Mouse (Mus musculus) CH12.LX (cell line): ENCODE measurements around the gene Pakap. TPM values are rescaled to one million over a fixed set of nuclear protein-coding genes. Genes with fewer than 3 reads are reported as not detected.

Source experiments
- DNase-seq: peaks from one replicate; pipeline ENCODE4 v3.0.0-alpha.2; 2013; ENCODE audit errors: extremely low read depth
- H3K27ac ChIP-seq: 2 replicates; pipeline ENCODE4 v1.5.1; 2012; ENCODE audit warnings: low read depth, mild to moderate bottlenecking, control low read depth, moderate library complexity; ENCODE audit not compliant: insufficient read depth
- H3K27me3 ChIP-seq: replicated peaks from 2 replicates; pipeline ENCODE3; 2012; ENCODE audit warnings: inconsistent platforms
- H3K36me3 ChIP-seq, 2 experiments: replicated peaks in 1 of 2; 2 replicates each; pipeline versions ENCODE3 to v1.6.1; 2012; ENCODE audit warnings: inconsistent platforms in 1 of 2, low read length in 1 of 2, mild to moderate bottlenecking in 1 of 2, mixed read lengths in 1 of 2, moderate library complexity in 1 of 2; ENCODE audit not compliant: control insufficient read depth in 1 of 2, insufficient read depth in 1 of 2
- H3K4me1 ChIP-seq, 2 experiments: 2 replicates each; pipeline ENCODE4 v1.6.1; 2012; ENCODE audit warnings: inconsistent platforms in 1 of 2, moderate library complexity in 1 of 2; ENCODE audit not compliant: insufficient read depth in 2 of 2, control insufficient read depth in 1 of 2
- H3K4me2 ChIP-seq: 2 replicates; pipeline ENCODE4 v1.6.1; 2012; ENCODE audit warnings: low read depth, mild to moderate bottlenecking, control low read depth; ENCODE audit not compliant: poor library complexity, insufficient read depth, severe bottlenecking
- H3K4me3 ChIP-seq, 3 experiments: fragments of 150-350 bp in 1 of 3; sonication (generic) in 1 of 3; replicated peaks in 1 of 3; 2 replicates each; pipeline versions ENCODE3 to v1.5.1; 2011 to 2012; ENCODE audit warnings: low read depth in 2 of 3, low read length in 2 of 3, mild to moderate bottlenecking in 2 of 3, moderate library complexity in 2 of 3, control low read depth in 1 of 3, improper control_type of control experiment in 1 of 3, inconsistent platforms in 1 of 3, mixed read lengths in 1 of 3; ENCODE audit not compliant: poor library complexity in 1 of 3
- H3K79me2 ChIP-seq: replicated peaks from 2 replicates; pipeline ENCODE4 v1.6.1; 2012; ENCODE audit warnings: mild to moderate bottlenecking, moderate library complexity; ENCODE audit not compliant: control insufficient read depth, poor library complexity, insufficient read depth, severe bottlenecking; ENCODE audit errors: extremely low read depth
- H3K9ac ChIP-seq: 2 replicates; pipeline ENCODE4 v1.6.1; 2012; ENCODE audit warnings: low read depth, mild to moderate bottlenecking, control low read depth, moderate library complexity; ENCODE audit not compliant: insufficient read depth
- H3K9me3 ChIP-seq: replicated peaks from 2 replicates; pipeline ENCODE3; 2012; ENCODE audit warnings: low read length, inconsistent platforms, mixed read lengths
- CHD2 ChIP-seq: IDR thresholded peaks from 2 replicates; pipeline ENCODE4 v1.6.1; 2011; ENCODE audit warnings: low read length, improper control_type of control experiment
- E2F4 ChIP-seq: IDR thresholded peaks from 2 replicates; pipeline ENCODE4 v1.6.1; 2011; ENCODE audit warnings: low read depth, low read length, improper control_type of control experiment; ENCODE audit not compliant: insufficient replicate concordance
- ELF1 ChIP-seq: IDR thresholded peaks from 2 replicates; pipeline ENCODE4 v1.6.1; 2014; ENCODE audit warnings: low read depth, mild to moderate bottlenecking, inconsistent platforms, low read length, improper control_type of control experiment
- EP300 ChIP-seq: IDR thresholded peaks from 2 replicates; pipeline ENCODE4 v1.6.1; 2011; ENCODE audit warnings: low read length, improper control_type of control experiment
- IRF4 ChIP-seq: IDR thresholded peaks from 2 replicates; pipeline ENCODE4 v1.6.1; 2014; ENCODE audit warnings: low read depth, mild to moderate bottlenecking, inconsistent platforms, low read length, improper control_type of control experiment
- JUN ChIP-seq: IDR thresholded peaks from 2 replicates; pipeline ENCODE4 v1.6.1; 2011; ENCODE audit warnings: low read depth, mild to moderate bottlenecking, low read length, improper control_type of control experiment, moderate library complexity; ENCODE audit not compliant: insufficient read depth
- KAT2A ChIP-seq: IDR thresholded peaks from 2 replicates; pipeline ENCODE4 v1.6.1; 2012; ENCODE audit warnings: low read length, improper control_type of control experiment, inconsistent platforms; ENCODE audit not compliant: insufficient replicate concordance
- MAFK ChIP-seq: IDR thresholded peaks from 2 replicates; pipeline ENCODE4 v1.6.1; 2011; ENCODE audit warnings: low read length, improper control_type of control experiment; ENCODE audit not compliant: insufficient replicate concordance
- MAX ChIP-seq: IDR thresholded peaks from 2 replicates; pipeline ENCODE4 v1.6.1; 2011; ENCODE audit warnings: low read length, improper control_type of control experiment
- MXI1 ChIP-seq: IDR thresholded peaks from 2 replicates; pipeline ENCODE4 v1.6.1; 2011; ENCODE audit warnings: mild to moderate bottlenecking, low read depth, low read length, improper control_type of control experiment
- PAX5 ChIP-seq: IDR thresholded peaks from 2 replicates; pipeline ENCODE4 v1.6.1; 2012; ENCODE audit warnings: low read length, inconsistent platforms, mixed read lengths
- POLR2A ChIP-seq: IDR thresholded peaks from 2 replicates; pipeline ENCODE4 v1.6.1; 2011; ENCODE audit warnings: low read depth, mild to moderate bottlenecking, improper control_type of control experiment, low read length
- POLR2AphosphoS2 ChIP-seq: IDR thresholded peaks from 2 replicates; pipeline ENCODE4 v1.6.1; 2011; ENCODE audit warnings: low read depth, low read length, improper control_type of control experiment
- RAD21 ChIP-seq: IDR thresholded peaks from 2 replicates; pipeline ENCODE4 v1.6.1; 2011; ENCODE audit warnings: low read depth, mild to moderate bottlenecking, low read length, improper control_type of control experiment, moderate library complexity
- TCF12 ChIP-seq: IDR thresholded peaks from 2 replicates; pipeline ENCODE4 v1.6.1; 2014; ENCODE audit warnings: low read depth, mild to moderate bottlenecking, inconsistent platforms, low read length, improper control_type of control experiment
- USF1 ChIP-seq: IDR thresholded peaks from 2 replicates; pipeline ENCODE4 v1.6.1; 2014; ENCODE audit warnings: low read depth, mild to moderate bottlenecking, inconsistent platforms, low read length, improper control_type of control experiment
- USF2 ChIP-seq: conservative IDR thresholded peaks from 2 replicates; pipeline ENCODE4 v1.6.1; 2011; ENCODE audit warnings: low read depth, low read length, improper control_type of control experiment
- ZC3H11A ChIP-seq: IDR thresholded peaks from 2 replicates; pipeline ENCODE4 v1.6.1; 2012; ENCODE audit warnings: low read depth, mild to moderate bottlenecking, inconsistent platforms, low read length, improper control_type of control experiment
- ZMIZ1 ChIP-seq: IDR thresholded peaks from 2 replicates; pipeline ENCODE4 v1.6.1; 2012; ENCODE audit warnings: low read depth, mild to moderate bottlenecking, inconsistent platforms, low read length, improper control_type of control experiment
- ZNF384 ChIP-seq: IDR thresholded peaks from 2 replicates; pipeline ENCODE4 v1.6.1; 2012; ENCODE audit warnings: low read depth, low read length, improper control_type of control experiment, inconsistent platforms
- dilution Hi-C: fragments of 300-500 bp; cut with MboI; formaldehyde crosslinking; loops from 2 replicates; pipeline ENCODE4 v1.14.3; 2020; ENCODE audit warnings: low sequenced_read_pairs; ENCODE audit not compliant: extremely low pct_unique_long_range_greater_than_20kb, extremely low pct_ligation_motif_present
- in situ Hi-C: fragments of 300-500 bp; cut with MboI; formaldehyde crosslinking; loops from 3 replicates; pipeline ENCODE4 v1.14.3; 2019; ENCODE audit warnings: low sequenced_read_pairs, low pct_ligation_motif_present, low pct_unique_long_range_greater_than_20kb, mixed read lengths
- polyA plus RNA-seq: library from polyadenylated mRNA; unstranded; fragments of >175 nt; gene quantifications from 2 replicates; pipeline ENCODE4 v1.2.1, GENCODE M21; 2012; ENCODE audit warnings: low read depth; ENCODE audit not compliant: insufficient read length
- total RNA-seq, 2 experiments: library from RNA; depleted of rRNA; stranded (reverse); fragments of 300-350 nt in 1 of 2; fragments of >200 nt in 1 of 2; gene quantifications; 2 replicates each; pipeline ENCODE4 v1.2.3; 2012 to 2014

The Pakap gene
- total and polyA plus RNA-seq, 3 experiments = 0.08 to 0.14 TPM; not detected in 1

DNA sequence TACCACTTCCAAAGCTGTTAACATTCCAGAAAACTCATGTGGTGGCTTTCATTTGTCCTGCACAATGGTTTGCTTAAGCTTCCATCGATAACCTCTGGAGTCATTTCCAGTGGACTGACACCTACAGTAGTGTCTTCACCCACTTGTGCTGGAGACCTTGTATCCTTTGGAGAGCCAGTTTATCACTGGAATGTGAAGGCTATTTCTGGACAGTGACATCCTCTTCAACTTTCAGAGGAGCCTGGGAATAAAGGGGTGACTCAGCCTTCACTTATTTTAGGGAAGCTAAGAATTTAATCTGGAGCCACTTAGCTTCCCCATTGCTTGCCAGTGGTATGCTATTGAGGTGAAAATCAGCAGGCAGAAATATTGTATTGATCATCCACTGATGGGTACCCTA is 20.4 kb downstream of the Pakap start:
- H3K4me3 ChIP-seq = no peak overlapping the region
- dilution Hi-C loops (no loop called here), in situ Hi-C loops (no loop called here)
- H3K9ac ChIP-seq = no peak overlapping the region
- H3K4me1 ChIP-seq = no peaks in the 10 kb centered on the region
- no peak for TF ChIP-seq PAX5
- no peak overlapping the region for H3K4me2 ChIP-seq
- DNase-seq = no peak
- H3K27ac ChIP-seq = no peak overlapping the region
- H3K9me3 ChIP-seq = no peaks in the 10 kb centered on the region
- no peaks in the 10 kb centered on the region for H3K27me3 ChIP-seq
- no peaks in the 10 kb centered on the region for H3K36me3 ChIP-seq
- H3K79me2 ChIP-seq = no peaks in the 10 kb centered on the region

DNA sequence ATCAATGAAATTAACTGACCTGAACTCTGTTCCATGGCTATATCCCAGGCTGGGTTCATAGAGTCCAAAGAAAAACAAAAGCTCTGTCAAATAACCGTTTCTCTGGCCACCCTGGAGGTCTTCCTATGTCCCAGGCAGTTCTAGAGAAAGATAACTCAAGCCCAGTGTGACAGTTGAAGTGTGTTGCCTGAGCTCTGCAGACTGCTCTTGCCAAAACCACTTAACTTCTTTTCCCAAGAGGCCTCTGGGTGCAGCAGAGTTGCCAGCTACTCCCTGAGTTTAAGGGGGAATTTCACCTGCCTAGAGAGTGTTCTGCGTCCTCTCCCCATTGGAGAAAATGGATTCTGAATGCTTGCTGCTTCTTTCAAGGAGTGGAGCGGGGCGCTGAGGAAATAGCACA is 24.8 kb downstream of the Pakap start:
- H3K4me3 ChIP-seq = no peak overlapping the region
- no peak overlapping the region for H3K27ac ChIP-seq
- no peaks in the 10 kb centered on the region for H3K9me3 ChIP-seq
- no peaks in the 10 kb centered on the region for H3K27me3 ChIP-seq
- DNase-seq = no peak
- no peak overlapping the region for H3K9ac ChIP-seq
- no peaks in the 10 kb centered on the region for H3K79me2 ChIP-seq
- dilution Hi-C loops (no loop called here), in situ Hi-C loops (no loop called here)
- no peaks in the 10 kb centered on the region for H3K36me3 ChIP-seq
- H3K4me2 ChIP-seq = no peak overlapping the region
- H3K4me1 ChIP-seq = no peaks in the 10 kb centered on the region; a peak in 1 of 4 replicates
- TF ChIP-seq ELF1 (no peak), TCF12 (no peak), E2F4 (no peak), MXI1 (no peak), EP300 (no peak), ZNF384 (no peak), POLR2AphosphoS2 (no peak), ZC3H11A (no peak), CHD2 (no peak), MAFK (no peak), USF2 (no peak), KAT2A (no peak), RAD21 (no peak)

DNA sequence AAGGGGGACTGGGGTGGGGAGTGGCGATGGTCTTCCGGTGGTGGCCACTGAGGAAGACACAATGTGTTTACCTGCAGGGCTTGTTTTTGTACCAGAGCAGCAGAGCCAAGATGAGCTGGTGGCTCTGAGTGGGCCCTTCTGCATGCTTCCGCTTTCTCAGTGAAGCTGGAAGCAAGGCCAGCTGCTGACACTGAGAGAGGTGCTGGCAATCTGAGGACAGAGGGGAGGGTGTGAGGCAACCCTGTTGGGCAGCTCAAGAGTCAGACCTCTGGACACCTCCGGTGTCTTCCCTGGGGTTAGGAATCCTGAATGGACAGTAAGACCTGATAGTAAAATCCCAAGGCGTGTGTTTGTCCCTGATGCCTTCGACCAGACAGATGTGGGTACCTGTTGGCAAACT is 32.0 kb downstream of the Pakap start:
- no peak overlapping the region for H3K4me3 ChIP-seq
- dilution Hi-C loops (no loop called here), in situ Hi-C loops (loop anchor here (25.0 kb wide), 1 partner anchor 138 kb away; no protein-coding TSS in a partner anchor)
- H3K79me2 ChIP-seq = no peaks in the 10 kb centered on the region
- no peak for TF ChIP-seq ZMIZ1
- TF ChIP-seq MAX = no peak
- TF ChIP-seq EP300 = no peak
- no peak for TF ChIP-seq KAT2A
- no peak for TF ChIP-seq USF1
- TF ChIP-seq RAD21 = no peak
- no peak for TF ChIP-seq TCF12
- no peak for TF ChIP-seq JUN
- TF ChIP-seq IRF4 = no peak
- TF ChIP-seq POLR2A = no peak
- H3K36me3 ChIP-seq = no peaks in the 10 kb centered on the region
- H3K27ac ChIP-seq = no peak overlapping the region
- peaks cover 3% of the 10 kb centered on the region for H3K27me3 ChIP-seq
- no peaks in the 10 kb centered on the region for H3K4me1 ChIP-seq
- DNase-seq = no peak
- H3K4me2 ChIP-seq = no peak overlapping the region
- no peaks in the 10 kb centered on the region for H3K9me3 ChIP-seq
- no peak overlapping the region for H3K9ac ChIP-seq
